Mouse (Mus musculus) midbrain, embryonic 10.5 days (tissue): ENCODE measurements around the gene Rap1gap. TPM values are rescaled to one million over a fixed set of nuclear protein-coding genes. Genes with fewer than 3 reads are reported as not detected.

Experiments
- DNase-seq: peaks from one replicate; pipeline ENCODE4 v3.0.0-alpha.2; 2017; ENCODE audit warnings: low spot score
- H3K27ac ChIP-seq: fragments of 300-500 bp; sonication (generic); replicated peaks from 2 replicates; pipeline ENCODE4 v1.5.1; 2016; ENCODE audit warnings: mild to moderate bottlenecking
- H3K27me3 ChIP-seq: fragments of 300-500 bp; sonication (generic); 2 replicates; pipeline ENCODE4 v1.6.1; 2016; ENCODE audit warnings: low read depth, mild to moderate bottlenecking; ENCODE audit not compliant: poor library complexity, severe bottlenecking
- H3K36me3 ChIP-seq: fragments of 300-500 bp; sonication (generic); 2 replicates; pipeline ENCODE4 v1.6.1; 2016; ENCODE audit warnings: mild to moderate bottlenecking, moderate library complexity
- H3K4me1 ChIP-seq: fragments of 300-500 bp; sonication (generic); 2 replicates; pipeline ENCODE4 v1.6.1; 2016
- H3K4me3 ChIP-seq: fragments of 300-500 bp; sonication (generic); 2 replicates; pipeline ENCODE4 v1.5.1; 2016; ENCODE audit warnings: mild to moderate bottlenecking, moderate library complexity
- H3K9me3 ChIP-seq: fragments of 300-500 bp; sonication (generic); replicated peaks from 2 replicates; pipeline ENCODE4 v1.6.1; 2016; ENCODE audit warnings: mild to moderate bottlenecking
- WGBS: fragments of 180-500 bp; shearing (Covaris S2); methylation state at CpG from one replicate; pipeline ENCODE4 v1.1.7; 2016; 5-methylcytosine and 5-hydroxymethylcytosine counted together
- polyA plus RNA-seq: library from polyadenylated mRNA; unstranded; fragments of >200 nt; fragmentation: Nextera tagmentation; extraction: Ambion mirVana; gene quantifications from 2 replicates; pipeline ENCODE4 v1.2.1, GENCODE M21; 2016

Rap1gap gene
- polyA plus RNA-seq, 1 experiment from 2014 or later, result 4.5 TPM

GRCm38 (mm10) chr4:137766365-137766764 lies 101.8 kb downstream of the Rap1gap start:
- Histone ChIP-seq H3K9me3 (no peaks in the 10 kb centered on the region), H3K27me3 (no peaks in the 10 kb centered on the region), H3K27ac (peak overlapping the region; percentile 91), H3K4me1 (peaks cover 59% of the 10 kb centered on the region), H3K4me3 (no peak overlapping the region), H3K36me3 (no peaks in the 10 kb centered on the region)
- DNase-seq, result peak; percentile 40
- 20% methylated on average over 5 of the region's 5 CpGs for WGBS

- DNase-seq, result no peak
- H3K9me3 ChIP-seq, result no peaks in the 10 kb centered on the region
- H3K4me3 ChIP-seq, result no peak overlapping the region
- H3K4me1 ChIP-seq, result peaks cover 74% of the 10 kb centered on the region
- no peaks in the 10 kb centered on the region for H3K36me3 ChIP-seq
- WGBS, result 75% methylated on average over 5 of the region's 5 CpGs
- no peaks in the 10 kb centered on the region for H3K27me3 ChIP-seq
- H3K27ac ChIP-seq, result peak overlapping the region; percentile 43
Observed at GRCm38 (mm10) chr4:137768381-137768780, 103.9 kb downstream of the Rap1gap start.

DNA sequence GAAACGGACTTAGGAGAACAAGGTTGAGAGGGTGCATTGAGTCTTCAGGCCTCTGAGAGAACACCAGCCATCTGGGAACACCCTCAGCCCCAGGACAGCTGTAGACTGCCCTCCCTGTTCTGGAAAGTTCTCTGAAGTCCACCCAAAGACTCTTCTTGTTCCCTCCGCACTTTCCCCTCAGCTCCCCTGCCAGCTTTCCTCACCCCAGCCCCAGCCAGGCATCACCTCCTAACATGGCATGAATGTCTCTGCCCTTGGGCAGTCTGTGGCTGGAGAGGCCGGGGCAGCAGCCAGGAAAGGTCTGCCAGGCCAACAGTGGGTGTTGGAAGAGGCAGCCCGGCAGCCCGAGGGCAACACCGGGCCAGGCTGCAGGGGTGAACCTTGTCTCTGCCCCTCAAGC lies 104.3 kb downstream of the Rap1gap start:
- Histone ChIP-seq H3K27me3 (no peaks in the 10 kb centered on the region), H3K36me3 (no peaks in the 10 kb centered on the region), H3K4me1 (peaks cover 77% of the 10 kb centered on the region), H3K4me3 (no peak overlapping the region), H3K9me3 (no peaks in the 10 kb centered on the region), H3K27ac (peak overlapping the region; percentile 43)
- DNase-seq, result no peak
- 87% methylated on average over 6 of the region's 6 CpGs for WGBS

DNA sequence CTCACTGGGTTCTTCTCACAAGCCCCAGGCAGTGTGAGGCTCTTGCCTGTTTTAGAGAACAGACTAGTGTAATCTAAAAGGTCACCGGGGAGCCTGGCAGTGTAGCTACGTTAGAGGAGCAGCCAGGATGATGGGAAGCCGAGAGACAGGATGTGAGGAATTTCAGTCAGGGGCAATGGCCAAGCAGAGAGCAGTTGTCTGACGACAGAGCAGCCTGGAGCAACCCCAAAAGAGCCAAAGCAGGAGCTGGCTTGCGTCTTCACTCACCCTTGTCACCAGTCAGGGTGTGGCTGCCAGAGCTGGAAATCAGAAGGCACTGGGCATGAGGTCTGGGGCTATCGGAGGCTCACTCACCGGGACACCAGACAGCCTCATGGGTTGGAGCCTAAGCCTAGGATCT lies 105.1 kb downstream of the Rap1gap start:
- Histone ChIP-seq H3K9me3 (no peaks in the 10 kb centered on the region), H3K27ac (peak overlapping the region; percentile 43; the same call in 1 of the 2 replicates), H3K27me3 (no peaks in the 10 kb centered on the region), H3K4me3 (no peak overlapping the region), H3K36me3 (no peaks in the 10 kb centered on the region), H3K4me1 (peaks cover 76% of the 10 kb centered on the region)
- 72% methylated on average over 7 of the region's 7 CpGs for WGBS
- DNase-seq, result no peak

DNA sequence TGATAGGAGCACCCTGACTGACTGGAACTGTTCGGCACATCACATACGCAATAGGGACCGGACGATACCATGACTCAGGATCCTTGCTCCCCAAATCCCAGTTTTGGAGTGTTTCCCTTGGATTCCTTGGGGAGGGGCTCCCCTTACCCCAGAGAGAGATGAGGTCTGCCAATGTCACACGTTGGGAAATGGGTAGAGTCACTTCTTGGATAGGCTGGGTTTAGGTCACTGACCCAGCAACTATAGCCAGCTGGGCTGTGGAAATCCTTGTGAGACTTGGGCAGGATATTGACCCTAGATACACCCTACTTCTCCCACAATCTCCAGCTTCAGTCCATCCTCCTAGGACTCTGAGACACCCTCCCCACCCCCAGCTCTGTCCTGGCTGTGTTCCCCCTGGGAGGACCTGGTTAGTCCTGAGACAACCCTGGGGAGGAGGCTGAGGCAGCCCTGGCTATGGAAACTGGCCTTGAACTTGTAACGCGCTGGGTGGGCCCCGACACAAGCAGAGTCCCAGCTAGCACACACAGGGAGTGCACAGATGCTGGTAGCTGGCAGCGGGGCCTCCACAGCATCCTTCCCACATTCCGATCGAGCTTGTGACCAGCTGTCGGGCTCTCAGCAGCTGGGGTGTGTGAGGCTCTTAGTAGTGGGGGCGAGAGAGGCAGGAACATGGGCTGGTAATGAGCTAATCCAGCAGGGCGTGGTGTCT lies 106.5 kb downstream of the Rap1gap start:
- H3K27ac ChIP-seq, result no peak overlapping the region; the same call in 1 of the 2 replicates
- no peaks in the 10 kb centered on the region for H3K9me3 ChIP-seq
- 71% methylated on average over 14 of the region's 14 CpGs for WGBS
- peaks cover 61% of the 10 kb centered on the region for H3K4me1 ChIP-seq
- no peaks in the 10 kb centered on the region for H3K27me3 ChIP-seq
- no peaks in the 10 kb centered on the region for H3K36me3 ChIP-seq
- no peak overlapping the region for H3K4me3 ChIP-seq
- no peak for DNase-seq

- Histone ChIP-seq H3K9me3 (no peaks in the 10 kb centered on the region), H3K27me3 (no peaks in the 10 kb centered on the region), H3K36me3 (no peaks in the 10 kb centered on the region), H3K4me1 (peaks cover 55% of the 10 kb centered on the region), H3K4me3 (no peak overlapping the region), H3K27ac (0 out of 2 replicates have a peak overlapping the region, but pooled peaks have one; percentile 24)
- DNase-seq, result no peak
- 71% methylated on average over 3 of the region's 3 CpGs for WGBS
Observed at GRCm38 (mm10) chr4:137771749-137772148, 107.2 kb downstream of the Rap1gap start.

DNA sequence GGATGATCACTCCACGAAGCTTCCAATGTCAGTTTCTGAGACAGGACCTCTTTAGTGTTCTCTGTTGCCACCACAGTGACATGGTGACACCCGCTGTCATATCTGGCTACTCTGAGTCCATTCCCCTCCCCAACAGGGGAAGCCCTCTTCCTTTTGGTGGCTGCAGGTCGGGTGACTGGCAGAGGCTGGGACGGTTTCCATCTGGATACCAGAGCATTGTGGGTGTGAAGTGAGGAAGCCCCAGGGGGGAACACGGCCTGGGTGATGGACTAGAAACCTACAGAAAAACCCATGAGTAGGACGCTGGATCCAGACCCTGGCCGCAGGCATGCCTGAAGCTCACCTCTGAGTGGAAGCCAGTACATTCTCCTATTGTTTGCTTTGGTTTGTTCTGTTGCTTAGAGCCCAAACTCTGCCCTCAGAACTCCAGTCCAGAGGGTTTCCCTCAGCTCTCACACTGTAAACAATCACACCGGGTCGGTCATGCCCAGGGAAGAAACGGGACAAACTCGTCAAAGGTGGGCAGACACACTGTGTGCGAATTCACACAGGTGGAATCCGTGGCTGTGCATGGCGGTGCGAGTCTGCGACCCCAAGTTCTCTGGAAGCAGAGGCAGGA lies 108.0 kb downstream of the Rap1gap start:
- H3K36me3 ChIP-seq, result no peaks in the 10 kb centered on the region
- no peaks in the 10 kb centered on the region for H3K27me3 ChIP-seq
- H3K4me1 ChIP-seq, result peaks cover 51% of the 10 kb centered on the region
- no peaks in the 10 kb centered on the region for H3K9me3 ChIP-seq
- H3K4me3 ChIP-seq, result no peak overlapping the region
- DNase-seq, result no peak
- H3K27ac ChIP-seq, result peak overlapping the region; percentile 33; the same call in 1 of the 2 replicates
- WGBS, result 88% methylated on average over 16 of the region's 16 CpGs

DNA sequence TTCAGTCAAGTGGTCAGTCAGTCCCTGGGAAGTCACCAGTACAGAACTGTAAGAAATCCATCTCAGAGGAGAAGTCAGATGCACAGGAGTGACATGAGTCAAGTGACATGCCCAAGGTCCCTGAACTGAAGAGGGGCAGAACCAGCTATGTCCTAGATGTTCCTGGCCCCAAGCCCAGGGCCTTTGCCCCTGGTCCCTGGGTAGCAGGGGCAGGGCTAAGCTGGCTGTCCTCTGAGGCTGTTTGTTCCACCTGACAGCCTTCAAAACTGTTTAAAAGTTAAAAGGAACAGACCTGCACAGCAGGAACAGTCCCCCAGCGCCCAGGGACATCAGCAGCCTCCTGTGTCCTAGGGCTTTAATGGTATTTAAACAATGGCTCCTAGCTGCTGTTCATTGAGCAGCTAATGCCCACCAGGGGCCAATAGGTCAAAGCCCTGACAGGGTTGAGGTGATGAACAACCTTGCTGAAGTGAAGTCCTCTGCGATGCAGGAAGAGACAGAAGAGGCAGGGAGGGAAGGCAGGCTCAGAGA lies 108.9 kb downstream of the Rap1gap start:
- WGBS, result 12% methylated on average over 2 of the region's 2 CpGs
- no peak overlapping the region for H3K4me3 ChIP-seq

DNA sequence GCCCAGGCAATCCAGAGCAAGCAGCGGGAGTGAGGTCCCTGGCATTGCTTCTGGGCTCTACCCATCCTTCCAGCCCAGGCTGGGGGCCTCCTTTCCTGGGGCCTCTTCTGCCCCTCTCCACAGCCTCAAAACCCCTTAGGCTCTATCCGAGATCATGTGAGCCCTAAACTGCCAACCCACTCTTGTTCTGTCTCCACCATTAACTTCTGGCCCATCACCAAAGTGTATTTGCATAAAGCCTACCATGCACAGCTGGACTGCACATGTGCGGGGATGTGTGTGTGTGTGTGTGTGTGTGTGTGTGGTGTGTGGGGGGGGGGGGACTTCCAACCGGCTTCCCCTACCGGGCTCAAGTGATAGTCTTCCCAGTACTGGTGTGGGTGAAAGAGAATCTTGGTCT lies 109.5 kb downstream of the Rap1gap start:
- DNase-seq, result no peak
- Histone ChIP-seq H3K4me3 (no peak overlapping the region), H3K27ac (peak overlapping the region; percentile 55), H3K4me1 (peaks cover 39% of the 10 kb centered on the region), H3K27me3 (no peaks in the 10 kb centered on the region), H3K36me3 (no peaks in the 10 kb centered on the region), H3K9me3 (no peaks in the 10 kb centered on the region)
- 70% methylated on average over 5 of the region's 5 CpGs for WGBS

More for the DNA sequence above, 108.9 kb downstream of the Rap1gap start:
- DNase-seq, result no peak
- Histone ChIP-seq H3K36me3 (no peaks in the 10 kb centered on the region), H3K27ac (peak overlapping the region; percentile 55), H3K4me1 (peaks cover 45% of the 10 kb centered on the region), H3K9me3 (no peaks in the 10 kb centered on the region), H3K27me3 (no peaks in the 10 kb centered on the region)

DNA sequence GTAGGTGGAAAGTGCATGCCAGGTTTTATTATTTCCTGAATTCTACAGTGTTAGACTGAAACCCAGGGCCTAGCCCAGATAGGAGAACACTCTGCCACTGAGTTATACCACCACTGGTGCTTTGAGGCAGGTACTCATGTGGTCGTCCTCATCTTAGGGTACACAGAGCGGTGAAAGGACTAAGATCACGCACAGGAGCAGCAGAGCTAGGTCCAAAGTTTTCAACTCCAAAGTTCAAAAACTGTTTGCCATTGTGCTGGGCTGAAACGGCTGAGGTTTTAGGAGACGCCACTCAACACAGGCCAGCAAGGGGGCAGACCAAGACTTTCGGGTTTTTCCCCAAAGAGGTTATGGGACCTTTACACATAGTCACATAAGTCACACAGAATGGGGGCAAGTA lies 110.0 kb downstream of the Rap1gap start:
- no peak for DNase-seq
- Histone ChIP-seq H3K27ac (no peak overlapping the region), H3K4me1 (peaks cover 37% of the 10 kb centered on the region), H3K4me3 (no peak overlapping the region), H3K9me3 (no peaks in the 10 kb centered on the region), H3K27me3 (no peaks in the 10 kb centered on the region), H3K36me3 (no peaks in the 10 kb centered on the region)
- WGBS, result 90% methylated on average over 6 of the region's 6 CpGs

GRCm38 (mm10) chr4:137777866-137778265 lies 113.3 kb downstream of the Rap1gap start:
- Histone ChIP-seq H3K4me1 (peaks cover 16% of the 10 kb centered on the region), H3K4me3 (no peak overlapping the region), H3K27ac (no peak overlapping the region), H3K36me3 (no peaks in the 10 kb centered on the region), H3K27me3 (no peaks in the 10 kb centered on the region), H3K9me3 (no peaks in the 10 kb centered on the region)
- no peak for DNase-seq
- WGBS, result 94% methylated on average over 4 of the region's 4 CpGs

- DNase-seq, result no peak
- no peak overlapping the region for H3K27ac ChIP-seq
- peaks cover 12% of the 10 kb centered on the region for H3K4me1 ChIP-seq
- H3K27me3 ChIP-seq, result no peaks in the 10 kb centered on the region
- H3K36me3 ChIP-seq, result no peaks in the 10 kb centered on the region
- 84% methylated on average over 17 of the region's 17 CpGs for WGBS
- no peaks in the 10 kb centered on the region for H3K9me3 ChIP-seq
- no peak overlapping the region for H3K4me3 ChIP-seq
Observed at GRCm38 (mm10) chr4:137778397-137779184, 114.1 kb downstream of the Rap1gap start.
